Mouse (Mus musculus): ENCODE measurements around the gene Fth1. TPM values are rescaled to one million over a fixed set of nuclear protein-coding genes. Genes with fewer than 3 reads are reported as not detected.
"Not testable (repeated sequence)": the region's sequence is repeated elsewhere in the genome, so short reads cannot be mapped to it uniquely, and the experiment has no call there.

The Fth1 gene
- polyA plus RNA-seq, 1 experiment from 2014 or later: 1,338 TPM

DNA sequence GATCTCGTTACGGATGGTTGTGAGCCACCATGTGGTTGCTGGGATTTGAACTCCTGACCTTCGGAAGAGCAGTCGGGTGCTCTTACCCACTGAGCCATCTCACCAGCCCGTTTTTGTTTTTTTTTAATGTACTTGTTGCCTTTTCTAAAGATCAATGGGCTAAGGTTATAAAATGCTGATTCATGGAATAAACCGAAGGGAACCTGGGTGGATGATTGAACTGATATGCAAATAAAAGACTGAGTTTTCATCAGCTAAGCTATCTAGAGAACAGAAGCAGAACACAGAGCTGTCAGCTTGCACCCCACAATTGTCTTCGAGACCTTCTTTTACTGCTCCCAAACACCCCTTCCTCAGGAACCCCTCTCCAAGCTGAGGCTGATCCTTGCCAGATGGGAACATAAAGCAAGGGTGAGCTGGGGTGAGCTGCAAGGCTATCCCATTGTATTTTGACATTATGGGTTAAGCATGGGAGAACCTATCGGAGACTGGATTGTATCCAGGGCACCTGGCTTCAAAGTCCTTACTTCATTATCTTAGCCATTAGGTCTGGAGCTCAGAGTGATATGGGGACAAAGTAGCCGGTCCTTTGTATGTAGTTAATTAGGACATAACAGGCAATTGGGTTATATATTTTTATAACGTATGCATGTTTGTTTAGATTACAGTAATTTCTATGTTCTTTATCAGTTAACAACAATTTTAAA, 12.2 kb upstream of the Fth1 start:
- DNase-seq (ENCODE audit: low spot score): no peak
- 85% methylated on average over 10 of the region's 10 CpGs for WGBS
- no peaks in the 10 kb centered on the region for H3K9me3 ChIP-seq
- H3K27me3 ChIP-seq (replicated peaks; ENCODE audit: low read depth, poor library complexity, severe bottlenecking): no peaks in the 10 kb centered on the region
- no peaks in the 10 kb centered on the region for H3K36me3 ChIP-seq (replicated peaks)
- no peak overlapping the region for H3K27ac ChIP-seq (replicated peaks)
- H3K4me1 ChIP-seq: peaks cover 11% of the 10 kb centered on the region
- H3K4me3 ChIP-seq: no peak overlapping the region

DNA sequence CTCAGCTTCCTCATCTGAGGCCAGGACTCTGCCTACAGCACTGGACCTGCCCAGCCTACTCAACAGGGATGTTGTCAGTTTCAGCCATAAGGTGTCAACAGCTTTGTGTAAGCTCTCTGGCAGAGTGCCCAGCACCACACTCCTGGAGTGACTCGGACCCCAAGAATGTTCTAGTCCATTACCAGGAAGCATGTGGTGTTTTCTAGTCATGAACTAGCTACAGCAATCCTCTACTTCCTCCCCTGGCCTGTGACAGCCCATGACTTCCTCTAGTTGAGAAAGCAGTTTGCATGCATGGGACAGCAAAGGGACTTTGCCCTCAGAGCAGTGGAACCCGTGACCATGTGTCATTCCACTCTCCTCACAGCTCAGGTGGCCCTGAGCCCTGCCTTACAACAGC, 5.5 kb upstream of the Fth1 start:
- H3K9me3 ChIP-seq: not testable (repeated sequence)
- WGBS: 74% methylated on average over 2 of the region's 2 CpGs

DNA sequence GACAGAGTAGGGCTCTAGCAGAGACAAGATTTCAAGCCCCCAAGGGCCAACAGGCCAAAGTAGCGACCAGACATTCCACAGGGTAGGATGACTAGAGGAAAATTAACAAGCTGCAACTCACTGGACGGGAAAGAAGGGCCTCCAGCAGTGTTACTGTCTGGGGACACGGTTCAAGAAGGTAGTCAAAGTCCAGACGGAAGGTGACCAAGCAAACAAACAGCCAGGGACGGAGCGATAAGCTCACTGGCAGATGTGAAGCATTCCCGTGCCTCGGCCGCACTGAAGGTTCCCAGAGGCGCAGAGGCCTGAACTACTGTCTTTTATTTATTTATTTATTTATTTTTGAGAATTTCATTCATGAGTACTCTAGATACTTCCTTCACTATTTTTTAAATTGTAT, 3.3 kb upstream of the Fth1 start:
- Histone ChIP-seq H3K4me1 (peaks cover 22% of the 10 kb centered on the region), H3K9me3 (no peaks in the 10 kb centered on the region), H3K27ac (replicated peaks) (no peak overlapping the region), H3K36me3 (replicated peaks) (no peaks in the 10 kb centered on the region), H3K27me3 (replicated peaks; ENCODE audit: low read depth, poor library complexity, severe bottlenecking) (no peaks in the 10 kb centered on the region), H3K4me3 (no peak overlapping the region)
- WGBS: 77% methylated on average over 10 of the region's 10 CpGs
- DNase-seq (ENCODE audit: low spot score): no peak

More for the DNA sequence above, 5.5 kb upstream of the Fth1 start:
- DNase-seq (ENCODE audit: low spot score); H3K4me3 ChIP-seq; H3K36me3 ChIP-seq (replicated peaks); H3K27me3 ChIP-seq (replicated peaks; ENCODE audit: low read depth, poor library complexity, severe bottlenecking): not testable (repeated sequence)
- 0 out of 2 replicates have a peak overlapping the region, but pooled peaks have one; percentile 10 for H3K27ac ChIP-seq (replicated peaks)
- peaks cover 14% of the 10 kb centered on the region for H3K4me1 ChIP-seq

DNA sequence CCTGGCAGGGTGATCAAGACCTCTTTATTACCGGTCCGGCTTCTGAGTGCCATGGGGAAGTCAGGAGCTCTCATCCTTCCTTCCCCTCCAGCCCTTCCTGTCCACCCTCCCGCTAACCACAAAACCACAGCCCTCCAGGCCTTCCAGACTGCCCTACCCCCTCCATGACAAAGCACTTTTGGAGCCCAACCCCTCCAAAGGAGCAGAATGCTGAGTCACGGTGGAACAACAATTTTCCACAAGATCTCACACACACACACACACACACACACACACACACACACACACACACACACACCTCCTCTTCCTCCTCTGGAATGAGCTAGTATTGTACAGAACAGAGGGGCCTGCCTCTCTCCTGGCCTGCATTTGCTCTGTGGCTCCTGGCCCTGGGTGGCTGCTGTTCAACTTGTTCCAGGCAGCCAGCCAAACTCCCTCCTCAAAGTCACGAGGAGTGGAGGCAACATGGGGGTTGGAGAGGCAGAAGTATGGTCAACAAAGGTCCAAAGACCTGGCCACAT, 1.9 kb upstream of the Fth1 start:
- Histone ChIP-seq H3K27me3 (replicated peaks; ENCODE audit: low read depth, poor library complexity, severe bottlenecking) (no peaks in the 10 kb centered on the region), H3K27ac (replicated peaks) (no peak overlapping the region; the same call in 1 of the 2 replicates), H3K4me1 (peaks cover 26% of the 10 kb centered on the region), H3K4me3 (no peak overlapping the region), H3K9me3 (no peaks in the 10 kb centered on the region), H3K36me3 (replicated peaks) (no peaks in the 10 kb centered on the region)
- DNase-seq (ENCODE audit: low spot score): no peak
- WGBS: 52% methylated on average over 5 of the region's 5 CpGs

DNA sequence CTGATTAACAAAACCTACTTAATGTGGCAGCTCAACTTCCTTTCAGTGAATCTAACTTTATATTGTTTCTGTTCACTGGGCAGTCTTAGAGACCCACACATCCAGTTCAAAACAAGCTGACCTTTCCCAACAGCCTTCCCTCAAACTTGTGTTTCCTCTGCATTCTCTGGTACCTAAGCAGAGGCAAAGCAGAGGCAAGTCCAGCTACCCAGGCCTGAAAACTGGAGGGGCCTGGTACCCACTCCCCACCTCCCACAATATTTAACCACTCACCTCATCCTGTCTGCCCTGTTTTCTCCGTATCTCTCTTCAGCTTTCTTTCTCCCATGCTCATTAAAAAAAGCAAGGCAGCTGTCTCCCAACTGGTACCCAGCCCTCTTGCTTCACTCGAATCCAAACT, 1.2 kb upstream of the Fth1 start:
- no peaks in the 10 kb centered on the region for H3K27me3 ChIP-seq (replicated peaks; ENCODE audit: low read depth, poor library complexity, severe bottlenecking)
- no peaks in the 10 kb centered on the region for H3K9me3 ChIP-seq
- peaks cover 32% of the 10 kb centered on the region for H3K4me1 ChIP-seq
- peaks cover 5% of the 10 kb centered on the region for H3K36me3 ChIP-seq (replicated peaks)
- no peak overlapping the region; the same call in 1 of the 2 replicates for H3K27ac ChIP-seq (replicated peaks)
- 83% methylated on average over 2 of the region's 2 CpGs for WGBS
- H3K4me3 ChIP-seq: no peak overlapping the region
- no peak for DNase-seq (ENCODE audit: low spot score)

DNA sequence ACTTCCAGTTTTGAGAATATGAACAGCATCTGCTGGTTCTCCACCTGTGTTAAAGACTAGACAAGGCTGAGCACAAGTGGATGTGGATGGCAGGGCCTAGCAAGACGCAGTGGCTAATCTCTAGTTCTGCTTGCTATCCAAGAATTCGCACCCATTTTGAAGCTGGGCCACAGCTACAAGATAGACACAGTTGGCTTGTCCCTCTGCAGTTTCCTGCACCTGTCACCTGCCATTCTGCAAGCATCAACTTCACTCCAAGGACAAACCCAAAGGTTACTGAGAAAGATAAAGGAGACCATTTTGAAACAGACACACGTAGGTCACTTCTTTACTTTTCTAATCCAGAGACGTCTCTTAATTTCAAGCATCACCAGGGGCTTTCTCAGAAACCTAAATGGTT, 1.2 kb downstream of the Fth1 start:
- WGBS: 68% methylated on average over 4 of the region's 4 CpGs
- peaks cover 29% of the 10 kb centered on the region for H3K36me3 ChIP-seq (replicated peaks)
- H3K27ac ChIP-seq (replicated peaks): peak overlapping the region; percentile 94
- DNase-seq (ENCODE audit: low spot score): no peak
- no peaks in the 10 kb centered on the region for H3K27me3 ChIP-seq (replicated peaks; ENCODE audit: low read depth, poor library complexity, severe bottlenecking)
- no peaks in the 10 kb centered on the region for H3K9me3 ChIP-seq
- peaks cover 29% of the 10 kb centered on the region for H3K4me1 ChIP-seq
- peak overlapping the region; percentile 89 for H3K4me3 ChIP-seq

DNA sequence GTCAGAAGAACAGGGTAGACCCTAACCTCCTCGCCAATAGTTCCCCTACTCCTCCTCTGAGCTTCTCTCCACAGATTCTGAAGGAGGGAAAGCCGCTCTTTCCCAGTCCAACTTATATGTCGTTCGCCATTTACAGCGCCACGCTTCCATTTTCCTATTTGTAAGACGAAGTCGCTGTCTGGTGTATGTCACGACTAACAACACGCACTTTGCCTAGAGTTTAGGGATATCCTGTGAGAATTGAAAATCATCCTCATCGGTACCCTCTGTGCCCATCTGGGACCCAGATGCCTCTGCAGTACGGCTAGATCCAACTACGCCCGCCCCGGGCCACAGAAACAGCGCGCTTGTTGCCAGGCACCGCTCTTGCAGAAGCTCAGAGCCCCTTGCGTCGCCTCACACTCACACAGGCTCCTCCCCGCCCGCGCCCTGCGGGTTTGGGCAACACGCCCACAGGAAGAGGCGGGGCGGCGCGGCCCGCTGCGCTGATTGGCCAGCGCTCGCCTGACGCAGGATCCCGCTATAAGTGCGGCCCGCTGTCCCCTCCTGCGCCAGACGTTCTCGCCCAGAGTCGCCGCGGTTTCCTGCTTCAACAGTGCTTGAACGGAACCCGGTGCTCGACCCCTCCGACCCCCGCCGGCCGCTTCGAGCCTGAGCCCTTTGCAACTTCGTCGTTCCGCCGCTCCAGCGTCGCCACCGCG, 1.9 kb downstream of the Fth1 start:
- peak overlapping the region; percentile 89 for H3K4me3 ChIP-seq
- H3K27me3 ChIP-seq (replicated peaks; ENCODE audit: low read depth, poor library complexity, severe bottlenecking): no peaks in the 10 kb centered on the region
- H3K9me3 ChIP-seq: no peaks in the 10 kb centered on the region
- peak; percentile 99 for DNase-seq (ENCODE audit: low spot score)
- H3K27ac ChIP-seq (replicated peaks): peak overlapping the region; percentile 94
- H3K4me1 ChIP-seq: peaks cover 36% of the 10 kb centered on the region
- WGBS: under 1% methylated on average over 59 of the region's 59 CpGs
- peaks cover 32% of the 10 kb centered on the region for H3K36me3 ChIP-seq (replicated peaks)

DNA sequence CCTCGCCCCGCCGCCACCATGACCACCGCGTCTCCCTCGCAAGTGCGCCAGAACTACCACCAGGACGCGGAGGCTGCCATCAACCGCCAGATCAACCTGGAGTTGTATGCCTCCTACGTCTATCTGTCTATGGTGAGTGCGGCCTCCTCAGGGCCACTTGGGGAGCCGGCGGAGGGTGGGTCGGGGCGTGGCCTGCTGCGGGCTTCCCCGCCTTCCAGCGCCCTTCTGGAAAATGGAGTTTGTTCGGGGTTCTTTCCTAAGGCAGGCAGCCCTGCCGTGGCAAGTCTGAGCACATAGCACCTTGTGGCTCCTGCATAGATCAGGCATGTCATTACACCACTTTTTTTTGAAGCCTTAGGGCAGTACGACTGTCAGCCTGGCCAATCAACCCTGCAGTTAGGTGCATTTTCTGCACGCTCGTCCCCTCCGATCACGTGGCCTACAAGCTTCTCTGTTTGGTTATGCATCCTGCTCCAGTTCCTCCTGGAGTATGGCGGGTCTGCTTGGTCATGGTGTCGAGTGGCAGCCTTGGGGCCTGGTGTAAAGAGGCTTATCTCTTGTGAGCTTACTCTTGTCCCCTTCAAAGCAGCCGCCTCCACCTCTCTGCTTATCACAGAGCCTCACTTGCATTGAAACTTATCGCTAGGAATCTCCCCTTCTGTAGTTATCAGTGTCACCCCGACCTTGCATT, 2.6 kb downstream of the Fth1 start:
- H3K27me3 ChIP-seq (replicated peaks; ENCODE audit: low read depth, poor library complexity, severe bottlenecking): no peaks in the 10 kb centered on the region

DNA sequence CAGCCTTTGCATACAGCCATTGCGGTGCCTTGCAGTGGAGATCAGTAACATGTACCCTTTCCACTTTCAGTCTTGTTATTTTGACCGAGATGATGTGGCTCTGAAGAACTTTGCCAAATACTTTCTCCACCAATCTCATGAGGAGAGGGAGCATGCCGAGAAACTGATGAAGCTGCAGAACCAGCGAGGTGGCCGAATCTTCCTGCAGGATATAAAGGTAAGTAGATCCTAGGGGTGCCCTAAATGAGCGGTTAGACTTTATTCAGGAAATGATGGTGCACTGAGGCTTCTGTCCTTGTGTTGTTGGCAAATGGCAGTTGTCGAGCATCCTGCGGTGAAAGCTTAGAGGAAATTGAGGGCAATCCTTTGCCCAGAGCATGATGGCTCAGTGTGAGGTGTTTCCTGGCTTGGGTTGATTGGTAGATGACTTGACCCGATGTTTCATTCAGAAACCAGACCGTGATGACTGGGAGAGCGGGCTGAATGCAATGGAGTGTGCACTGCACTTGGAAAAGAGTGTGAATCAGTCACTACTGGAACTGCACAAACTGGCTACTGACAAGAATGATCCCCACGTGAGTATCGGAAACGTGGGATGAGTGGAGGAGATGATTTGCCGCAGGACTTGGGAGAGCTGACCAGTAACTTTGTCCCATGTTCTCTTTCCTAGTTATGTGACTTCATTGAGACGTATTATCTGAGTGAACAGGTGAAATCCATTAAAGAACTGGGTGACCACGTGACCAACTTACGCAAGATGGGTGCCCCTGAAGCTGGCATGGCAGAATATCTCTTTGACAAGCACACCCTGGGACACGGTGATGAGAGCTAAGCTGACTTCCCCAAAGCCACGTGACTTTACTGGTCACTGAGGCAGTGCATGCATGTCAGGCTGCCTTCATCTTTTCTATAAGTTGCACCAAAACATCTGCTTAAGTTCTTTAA, 4.0 kb downstream of the Fth1 start:
- no peak overlapping the region for H3K27ac ChIP-seq (replicated peaks)
- peak overlapping the region; percentile 89 for H3K4me3 ChIP-seq
- no peak for DNase-seq (ENCODE audit: low spot score)
- no peaks in the 10 kb centered on the region for H3K27me3 ChIP-seq (replicated peaks; ENCODE audit: low read depth, poor library complexity, severe bottlenecking)
- peaks cover 32% of the 10 kb centered on the region for H3K36me3 ChIP-seq (replicated peaks)
- no peaks in the 10 kb centered on the region for H3K9me3 ChIP-seq
- H3K4me1 ChIP-seq: peaks cover 40% of the 10 kb centered on the region
- WGBS: 92% methylated on average over 20 of the region's 20 CpGs

More for the DNA sequence above, 2.6 kb downstream of the Fth1 start:
- Histone ChIP-seq H3K36me3 (replicated peaks) (peaks cover 32% of the 10 kb centered on the region), H3K4me1 (peaks cover 43% of the 10 kb centered on the region), H3K4me3 (peak overlapping the region; percentile 89), H3K27ac (replicated peaks) (peak overlapping the region; percentile 94), H3K9me3 (no peaks in the 10 kb centered on the region)
- peak; percentile 79 for DNase-seq (ENCODE audit: low spot score)
- WGBS: 1% methylated on average over 31 of the region's 31 CpGs

DNA sequence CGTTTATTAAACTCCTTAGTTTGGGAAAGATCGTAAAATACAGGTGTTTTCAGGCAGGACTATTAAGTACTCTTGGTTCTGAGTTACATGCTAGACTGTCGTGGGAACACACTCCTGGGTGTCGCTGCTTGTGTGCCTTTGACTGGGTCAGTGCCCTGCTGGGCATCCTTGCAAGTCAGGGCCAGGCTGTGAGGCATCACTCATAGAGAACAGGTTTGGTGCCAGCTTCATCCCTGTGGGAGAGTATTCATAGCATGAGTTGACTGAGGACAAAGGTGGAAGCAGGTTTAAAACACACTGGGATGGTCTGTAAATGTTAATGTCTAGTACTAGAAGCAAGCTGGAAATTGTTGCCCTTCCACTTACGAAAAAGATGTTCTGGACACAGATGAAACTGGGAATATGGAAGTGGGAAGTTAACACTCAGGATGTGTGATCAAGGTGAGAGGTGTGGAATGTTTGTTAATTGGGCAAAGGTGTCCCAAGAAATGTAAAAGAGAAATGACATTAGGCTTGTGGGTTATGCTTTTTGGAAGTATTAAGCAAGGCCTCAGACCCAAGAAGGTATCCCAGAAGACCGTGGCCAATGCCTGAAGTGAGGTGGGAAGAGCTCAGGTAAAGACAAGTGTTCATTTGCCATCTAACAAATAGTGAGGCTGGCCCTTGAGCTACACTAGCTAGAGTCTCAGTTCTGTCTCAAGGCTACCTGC, 4.9 kb downstream of the Fth1 start:
- no peak overlapping the region for H3K4me3 ChIP-seq
- H3K27ac ChIP-seq (replicated peaks): no peak overlapping the region
- H3K9me3 ChIP-seq: no peaks in the 10 kb centered on the region
- no peak for DNase-seq (ENCODE audit: low spot score)
- H3K27me3 ChIP-seq (replicated peaks; ENCODE audit: low read depth, poor library complexity, severe bottlenecking): no peaks in the 10 kb centered on the region
- 90% methylated on average over 6 of the region's 6 CpGs for WGBS
- H3K36me3 ChIP-seq (replicated peaks): peaks cover 32% of the 10 kb centered on the region
- peaks cover 50% of the 10 kb centered on the region for H3K4me1 ChIP-seq

DNA sequence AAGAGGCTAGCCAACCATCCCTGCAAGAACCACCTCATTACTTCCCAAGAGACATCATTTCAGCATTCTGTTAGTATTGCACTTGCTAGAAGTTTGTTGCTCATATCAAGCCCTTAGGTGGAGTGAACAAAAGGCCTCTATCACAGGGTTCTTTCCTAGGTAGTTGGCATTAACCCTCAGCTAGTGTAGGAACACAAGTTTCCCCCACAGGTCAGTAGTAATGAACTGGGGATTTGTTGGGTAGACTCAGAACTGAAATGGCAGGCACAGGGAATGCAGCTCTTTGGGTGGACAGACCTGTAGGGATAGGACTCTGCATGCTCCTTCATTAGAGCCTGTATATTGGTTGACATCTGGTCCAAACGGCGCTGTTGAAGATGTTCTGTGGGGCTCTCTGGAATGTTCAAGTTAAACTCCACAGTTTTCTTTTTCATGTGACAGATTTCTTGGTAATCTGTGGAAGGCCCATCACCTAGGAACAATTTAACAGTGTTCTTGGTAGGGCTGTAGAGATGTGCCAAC, 5.6 kb downstream of the Fth1 start:
- Histone ChIP-seq H3K27ac (replicated peaks) (no peak overlapping the region), H3K4me3 (no peak overlapping the region), H3K27me3 (replicated peaks; ENCODE audit: low read depth, poor library complexity, severe bottlenecking) (no peaks in the 10 kb centered on the region), H3K4me1 (peaks cover 56% of the 10 kb centered on the region), H3K36me3 (replicated peaks) (peaks cover 32% of the 10 kb centered on the region), H3K9me3 (no peaks in the 10 kb centered on the region)
- DNase-seq (ENCODE audit: low spot score): no peak
- 93% methylated on average over 2 of the region's 2 CpGs for WGBS

Data from embryonic facial prominence, embryonic 10.5 days (tissue).